Mouse (Mus musculus) bone marrow macrophage, adult 2 months (primary cell): ENCODE measurements around the gene Cyp1a2.

Experiments
- CTCF ChIP-seq: IDR thresholded peaks from 2 replicates; pipeline ENCODE4 v1.5.1; 2012; ENCODE audit warnings: low read depth, mild to moderate bottlenecking, low read length, moderate library complexity
- POLR2A ChIP-seq: IDR thresholded peaks from 2 replicates; pipeline ENCODE4 v1.6.1; 2012; ENCODE audit warnings: mild to moderate bottlenecking, low read depth, low read length, borderline replicate concordance

GRCm38 (mm10) chr9:57650786-57651311, 32.7 kb downstream of the Cyp1a2 start:
- TF ChIP-seq CTCF (no peak), POLR2A (no peak)
